Mouse (Mus musculus) cerebellum, postnatal 10 days (tissue): ENCODE measurements around the gene Ubr1.
"Not testable (repeated sequence)": the region's sequence is repeated elsewhere in the genome, so short reads cannot be mapped to it uniquely, and the experiment has no call there.

Source experiments
- DNase-seq, 2 experiments: peaks; one replicate each; pipeline ENCODE4 v3.0.0; 2021; ENCODE audit warnings: mixed read lengths in 2 of 2

The Ubr1 gene

GRCm38 (mm10) chr2:120976308-120976707, 5.8 kb upstream of the Ubr1 start:
- DNase-seq = peak; percentile 28 to 57

DNA sequence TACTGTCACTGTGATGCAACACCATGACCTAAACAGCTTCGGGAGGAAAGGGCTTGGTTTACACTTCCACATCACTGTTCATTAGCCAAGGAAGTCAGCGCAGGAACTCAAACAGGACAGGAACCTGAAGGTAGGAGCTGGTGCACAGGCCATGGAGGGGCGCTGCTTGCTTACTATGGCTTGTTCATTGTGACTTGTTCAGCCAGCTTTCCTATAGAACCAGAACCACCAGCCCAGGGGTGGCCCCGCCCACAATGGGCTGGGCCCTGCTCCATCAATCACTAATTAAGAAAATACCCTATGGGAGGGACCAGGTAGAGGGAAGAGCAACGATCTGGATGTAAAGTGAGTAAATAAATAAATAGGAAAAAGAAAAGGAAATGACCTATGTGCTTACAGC, 2.4 kb upstream of the Ubr1 start:
- DNase-seq = peak in 1 of 2 experiments; percentile 14

GRCm38 (mm10) chr2:120972257-120972656, 1.7 kb upstream of the Ubr1 start:
- DNase-seq = not testable (repeated sequence)

DNA sequence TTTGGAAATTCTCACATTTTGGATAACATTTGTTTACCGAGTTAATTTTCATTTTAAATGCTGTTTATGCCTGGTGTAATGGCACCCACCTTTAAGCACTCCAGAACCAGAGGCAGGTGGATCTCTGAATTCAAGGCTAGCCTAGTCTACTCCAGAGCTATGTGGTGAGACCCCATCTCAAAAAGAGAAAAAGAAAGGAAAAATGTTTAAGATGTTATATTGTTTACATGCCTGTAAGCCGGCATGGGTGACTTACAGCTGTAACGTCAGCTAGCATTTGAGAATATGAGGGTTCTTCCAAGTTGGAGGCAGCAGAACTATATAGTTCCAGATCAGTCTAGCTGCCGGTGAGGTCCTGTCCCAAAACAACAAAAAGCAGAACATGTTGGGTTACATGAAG, 1.3 kb upstream of the Ubr1 start:
- no peak for DNase-seq

GRCm38 (mm10) chr2:120970045-120970539, 423 bp downstream of the Ubr1 start:
- DNase-seq = peak; percentile 49 to 59

DNA sequence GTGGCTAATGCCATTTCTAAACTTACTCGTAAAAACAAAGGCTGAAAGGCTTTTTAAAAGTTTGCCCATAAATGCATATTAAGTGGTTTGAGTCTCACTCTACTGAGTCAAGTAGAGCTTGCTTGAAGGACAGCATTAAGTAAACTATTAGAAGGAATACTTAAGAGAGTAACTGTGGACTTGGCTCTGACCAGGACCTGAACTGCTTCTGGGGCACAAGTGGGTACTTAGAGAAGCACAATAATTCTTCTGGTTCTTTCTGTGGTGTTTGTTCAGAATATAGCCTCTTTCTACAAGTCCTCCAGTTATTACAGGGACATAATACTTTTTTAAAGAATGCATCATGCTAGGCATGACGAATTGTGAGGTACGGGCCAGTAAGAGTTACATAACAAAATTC, 5.0 kb downstream of the Ubr1 start:
- DNase-seq = no peak

DNA sequence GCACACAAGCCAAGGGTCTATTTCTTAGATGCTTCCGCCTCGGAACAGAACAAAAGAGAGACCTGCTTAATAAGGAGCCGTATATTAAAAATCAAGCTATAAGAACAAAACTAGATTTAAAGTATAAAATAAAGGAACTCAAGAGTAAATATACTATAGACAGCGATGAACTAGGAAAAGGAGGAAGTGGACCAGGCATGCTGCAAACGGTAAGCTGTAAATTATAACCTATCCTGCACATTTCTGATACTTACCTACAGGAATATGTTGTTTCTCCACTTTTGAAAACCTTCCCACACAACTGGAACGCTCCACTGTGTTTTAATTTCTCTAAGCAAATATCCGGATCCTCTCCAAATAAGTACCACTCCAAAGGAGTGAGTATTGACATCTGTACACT, 7.4 kb downstream of the Ubr1 start:
- DNase-seq = no peak

DNA sequence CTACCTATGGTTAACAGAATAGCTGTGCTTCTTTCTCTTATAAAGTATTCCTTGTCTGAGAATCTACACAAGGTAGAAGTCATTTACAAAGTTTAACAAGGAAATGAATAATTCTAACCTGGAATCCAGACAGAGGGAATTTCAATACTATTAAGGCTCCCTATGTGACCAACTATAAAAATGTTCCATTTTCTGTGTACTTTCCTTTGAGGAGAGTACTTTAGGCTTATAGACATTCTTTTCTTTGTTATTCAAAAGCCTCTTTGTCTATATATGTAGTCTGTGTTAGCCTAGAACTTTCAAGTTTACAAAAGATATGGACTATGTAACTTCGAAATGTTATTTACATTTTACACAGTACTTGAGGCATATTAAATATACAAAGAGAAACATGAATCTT, 10.3 kb downstream of the Ubr1 start:
- DNase-seq = no peak

GRCm38 (mm10) chr2:120959827-120960226, 10.7 kb downstream of the Ubr1 start:
- DNase-seq = no peak

DNA sequence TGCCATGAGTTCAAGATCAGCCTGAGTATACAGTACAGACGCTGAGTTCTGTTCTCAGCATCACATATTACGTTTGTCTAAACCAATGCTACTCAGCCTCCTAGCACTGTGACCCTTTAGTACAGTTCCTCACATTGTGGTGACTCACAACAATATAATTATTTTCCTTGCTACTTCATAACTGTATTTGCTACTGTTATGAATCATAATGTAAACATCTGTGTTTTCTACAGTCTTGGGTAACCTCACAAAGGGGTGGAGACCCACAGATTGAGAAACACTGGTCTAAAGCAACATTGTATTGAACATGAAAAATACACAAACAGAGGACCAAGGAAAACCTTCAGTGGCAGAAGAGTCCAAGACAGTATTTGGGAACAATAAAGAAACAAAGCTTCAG, 11.2 kb downstream of the Ubr1 start:
- no peak for DNase-seq

DNA sequence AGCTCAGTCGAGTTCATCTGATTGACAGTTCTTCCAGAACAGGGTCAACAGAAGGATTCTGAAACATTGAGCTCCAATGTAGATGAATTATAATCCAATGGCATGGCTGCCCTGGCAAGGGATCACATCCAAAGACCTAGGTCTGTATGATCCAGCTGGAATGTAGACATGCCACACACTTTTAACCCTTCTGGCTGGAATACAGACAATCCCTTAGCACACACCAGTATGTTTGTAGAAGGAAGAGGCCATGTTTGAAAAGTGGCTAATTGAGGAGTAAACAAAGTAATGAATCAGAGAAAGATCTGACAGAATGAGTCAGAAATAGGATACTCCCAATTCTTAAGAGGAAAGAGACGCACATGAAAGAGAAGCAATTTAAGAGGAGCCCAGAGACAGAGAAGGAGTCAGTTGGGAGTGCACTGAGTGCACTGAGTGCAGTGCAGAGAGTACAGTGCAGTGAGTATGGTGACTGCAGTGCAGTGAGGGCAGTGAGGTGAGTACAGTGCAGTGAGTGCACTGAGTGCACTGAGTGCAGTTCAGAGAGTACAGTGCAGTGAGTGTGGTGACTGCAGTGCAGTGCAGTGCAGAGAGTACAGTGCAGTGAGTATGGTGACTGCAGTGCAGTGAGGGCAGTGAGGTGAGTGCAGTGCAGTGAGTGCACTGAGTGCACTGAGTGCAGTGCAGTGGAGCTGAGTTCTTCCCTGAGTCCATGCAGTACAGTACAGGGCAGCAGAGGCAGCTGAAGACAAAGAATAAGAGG, 18.2 kb downstream of the Ubr1 start:
- DNase-seq = no peak

GRCm38 (mm10) chr2:120951208-120951607, 19.3 kb downstream of the Ubr1 start:
- DNase-seq = peak; percentile 58 to 66

GRCm38 (mm10) chr2:120933038-120933437, 37.5 kb downstream of the Ubr1 start:
- no peak for DNase-seq

DNA sequence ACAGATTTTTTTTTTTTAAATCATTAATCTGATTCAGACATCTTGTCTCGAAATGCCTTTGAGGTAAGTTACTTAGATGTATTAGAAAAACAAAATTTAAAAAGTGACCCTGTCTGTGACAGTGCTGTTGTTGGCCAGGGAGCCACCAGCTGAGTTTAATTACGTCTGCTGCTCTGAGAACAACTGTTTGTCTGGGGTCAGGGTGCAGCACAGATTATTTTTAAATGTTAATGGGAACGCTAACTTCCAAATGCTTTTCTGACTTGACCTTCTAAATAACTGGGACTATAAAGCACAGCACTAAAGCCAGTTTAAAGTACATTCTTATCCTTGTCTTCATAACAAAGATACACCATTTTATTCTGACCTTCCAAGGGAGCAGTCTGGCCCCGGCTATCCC, 61.0 kb downstream of the Ubr1 start:
- DNase-seq = no peak

DNA sequence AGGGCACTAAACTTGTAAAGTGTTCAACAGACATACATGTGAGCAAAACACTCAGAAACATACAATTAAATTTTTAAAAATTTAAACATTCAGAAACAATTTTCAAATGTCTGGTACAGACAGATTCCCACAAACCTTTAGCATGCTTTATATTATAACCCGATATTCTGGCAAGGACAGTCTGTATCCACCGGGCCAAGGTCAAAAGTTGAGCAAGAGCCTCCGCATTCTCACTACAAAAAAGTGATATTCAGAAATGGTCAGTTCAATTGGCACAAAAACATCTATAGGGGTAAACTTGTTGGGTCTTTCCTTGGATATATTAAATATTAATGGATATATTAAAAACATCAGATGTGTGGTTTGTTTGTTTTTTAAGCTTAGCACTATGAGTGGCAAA, 74.2 kb downstream of the Ubr1 start:
- DNase-seq = no peak

GRCm38 (mm10) chr2:120887601-120888000, 82.9 kb downstream of the Ubr1 start:
- no peak for DNase-seq

GRCm38 (mm10) chr2:120873192-120873591, 97.3 kb downstream of the Ubr1 start:
- no peak for DNase-seq

- no peak for DNase-seq
Measured at GRCm38 (mm10) chr2:120871447-120872336, 98.8 kb downstream of the Ubr1 start.

- no peak for DNase-seq
Measured at GRCm38 (mm10) chr2:120867336-120867735, 103.2 kb downstream of the Ubr1 start.

- peak; percentile 64 to 67 for DNase-seq
Measured at GRCm38 (mm10) chr2:120866561-120866960, 104.0 kb downstream of the Ubr1 start.

DNA sequence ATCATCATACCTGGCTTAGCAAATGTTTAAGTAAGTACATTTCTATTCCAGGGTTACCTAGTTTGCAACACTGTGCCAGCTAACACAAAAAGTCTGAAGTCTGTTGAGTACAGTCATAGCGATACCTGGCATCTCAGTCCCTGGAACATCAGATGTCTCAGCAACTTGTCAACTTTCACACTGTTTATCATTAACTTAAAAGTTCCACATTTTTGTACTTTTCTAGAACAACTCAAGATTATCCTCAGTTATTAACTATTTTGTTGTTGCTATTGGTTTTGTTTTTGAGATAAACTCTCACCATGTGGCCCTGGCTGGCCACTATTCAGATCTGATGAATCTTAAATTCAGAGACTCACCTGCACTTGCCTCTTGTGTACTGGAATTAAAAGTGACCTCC, 107.1 kb downstream of the Ubr1 start:
- DNase-seq = no peak

- DNase-seq = no peak
Measured at GRCm38 (mm10) chr2:120860699-120861098, 109.8 kb downstream of the Ubr1 start.

- no peak for DNase-seq
Measured at GRCm38 (mm10) chr2:120858131-120858530, 112.4 kb downstream of the Ubr1 start.

- no peak for DNase-seq
Measured at GRCm38 (mm10) chr2:120853151-120853550, 117.4 kb downstream of the Ubr1 start.
